Mouse (Mus musculus) heart, adult 8-10 months (tissue): ENCODE data around the gene Saa2. TPM values are rescaled to one million over a fixed set of nuclear protein-coding genes. Genes with fewer than 3 reads are reported as not detected.

Experiments
- DNase-seq: peaks from one replicate; pipeline ENCODE4 v3.0.0; 2022; ENCODE audit warnings: low spot score
- total RNA-seq, 4 experiments: library from RNA; stranded (reverse); gene quantifications; 2 replicates each; pipeline ENCODE4 v1.2.4; 2022

Saa2 gene
- total RNA-seq, 4 experiments from 2014 or later = not detected

- no peak for DNase-seq
Observed at GRCm38 (mm10) chr7:46762601-46763000, 11.0 kb downstream of the Saa2 start.

GRCm38 (mm10) chr7:46764672-46765071 is 13.1 kb downstream of the Saa2 start:
- no peak for DNase-seq

- no peak for DNase-seq
Observed at GRCm38 (mm10) chr7:46767371-46767770, 15.8 kb downstream of the Saa2 start.

GRCm38 (mm10) chr7:46768451-46768850 is 16.9 kb downstream of the Saa2 start:
- DNase-seq = no peak

GRCm38 (mm10) chr7:46770706-46771105 is 19.1 kb downstream of the Saa2 start:
- peak; percentile 32 for DNase-seq

- DNase-seq = no peak
Observed at GRCm38 (mm10) chr7:46789177-46789849, 37.7 kb downstream of the Saa2 start.

- no peak for DNase-seq
Observed at GRCm38 (mm10) chr7:46793871-46794270, 42.3 kb downstream of the Saa2 start.

GRCm38 (mm10) chr7:46795287-46796205 is 44.0 kb downstream of the Saa2 start, which contains the start of the genes Hps5 and Gtf2h1:
TSS of gene Hps5 (minus strand) at chr7:46796064.
TSS of gene Gtf2h1 (plus strand) at chr7:46796103.
- DNase-seq = peak; percentile 96

- no peak for DNase-seq
Observed at GRCm38 (mm10) chr7:46796206-46796679, 44.7 kb downstream of the Saa2 start.

- no peak for DNase-seq
Observed at GRCm38 (mm10) chr7:46796779-46797178, 45.2 kb downstream of the Saa2 start.

Other genes starting within 250 kb of the Saa2 start
- 1 to 10 TPM; 3.9 to 6.9 (median 5.0) TPM for gene Sergef, start 112.0 kb upstream of the Saa2 start, total RNA-seq
- gene Tph1, start 79.3 kb upstream of the Saa2 start, total RNA-seq = not detected
- 1 to 10 TPM; 3.6 to 4.5 (median 3.9) TPM for gene Saal1, start 41.1 kb upstream of the Saa2 start, total RNA-seq
- gene Saa3, start 36.1 kb upstream of the Saa2 start, total RNA-seq = 1 to 10 TPM in 2 of 4 experiments, under 1 TPM in 1, not detected in 1; 0.63 to 9.2 (median 2.1) TPM
- gene Saa4, start 19.2 kb upstream of the Saa2 start, total RNA-seq = not detected
- gene Saa1, start 8.8 kb upstream of the Saa2 start, total RNA-seq = not detected
- gene Hps5, start 44.3 kb downstream of the Saa2 start, total RNA-seq = 10 to 100 TPM in 1 of 4 experiments, 1 to 10 TPM in 3; 8.0 to 10.3 (median 9.4) TPM
- 10 to 100 TPM; 13.7 to 18.5 (median 15.9) TPM for gene Gtf2h1, start 44.3 kb downstream of the Saa2 start, total RNA-seq
- gene Ldha, start 89.7 kb downstream of the Saa2 start, total RNA-seq = 100 to 1,000 TPM; 719 to 878 (median 816) TPM
- gene Ldhc, start 109.4 kb downstream of the Saa2 start, total RNA-seq = not detected
- gene Tsg101, start 168.2 kb downstream of the Saa2 start, total RNA-seq = 10 to 100 TPM; 57.8 to 72.1 (median 60.1) TPM
- gene Uevld, start 206.7 kb downstream of the Saa2 start, total RNA-seq = 10 to 100 TPM; 10.1 to 14.9 (median 12.7) TPM
- gene Gm9999, start 231.8 kb downstream of the Saa2 start, total RNA-seq = not detected